Mouse (Mus musculus) spleen, adult 12 weeks (tissue): ENCODE data around the gene Syt2.

Source experiments
- DNase-seq: peaks from one replicate; pipeline ENCODE4 v3.0.0; 2022; ENCODE audit warnings: low spot score

The Syt2 gene

GRCm38 (mm10) chr1:134646261-134646962, at the start of gene Syt2:
Syt2 (plus strand) TSS chr1:134646677.
- no peak for DNase-seq

- DNase-seq = no peak
Observed at GRCm38 (mm10) chr1:134597339-134598054, 49.0 kb upstream of the Syt2 start.

GRCm38 (mm10) chr1:134604086-134604485, 42.4 kb upstream of the Syt2 start:
- DNase-seq = no peak

GRCm38 (mm10) chr1:134605670-134606069, 40.8 kb upstream of the Syt2 start:
- no peak for DNase-seq

- no peak for DNase-seq
Observed at GRCm38 (mm10) chr1:134606381-134606780, 40.1 kb upstream of the Syt2 start.

- DNase-seq = no peak
Observed at GRCm38 (mm10) chr1:134607279-134607678, 39.2 kb upstream of the Syt2 start.

- DNase-seq = no peak
Observed at GRCm38 (mm10) chr1:134609172-134609571, 37.3 kb upstream of the Syt2 start.

- DNase-seq = no peak
Observed at GRCm38 (mm10) chr1:134614554-134614953, 31.9 kb upstream of the Syt2 start.

GRCm38 (mm10) chr1:134614988-134615387, 31.5 kb upstream of the Syt2 start:
- no peak for DNase-seq

GRCm38 (mm10) chr1:134617656-134618055, 28.8 kb upstream of the Syt2 start:
- DNase-seq = no peak

- DNase-seq = no peak
Observed at GRCm38 (mm10) chr1:134625325-134625724, 21.2 kb upstream of the Syt2 start.

- DNase-seq = no peak
Observed at GRCm38 (mm10) chr1:134629455-134629854, 17.0 kb upstream of the Syt2 start.

GRCm38 (mm10) chr1:134634296-134634695, 12.2 kb upstream of the Syt2 start:
- DNase-seq = no peak

GRCm38 (mm10) chr1:134636245-134636644, 10.2 kb upstream of the Syt2 start:
- no peak for DNase-seq

- DNase-seq = no peak
Observed at GRCm38 (mm10) chr1:134636684-134637083, 9.8 kb upstream of the Syt2 start.

- no peak for DNase-seq
Observed at GRCm38 (mm10) chr1:134638041-134638440, 8.4 kb upstream of the Syt2 start.

GRCm38 (mm10) chr1:134638522-134638921, 8.0 kb upstream of the Syt2 start:
- DNase-seq = no peak

- no peak for DNase-seq
Observed at GRCm38 (mm10) chr1:134639460-134639859, 7.0 kb upstream of the Syt2 start.

GRCm38 (mm10) chr1:134641507-134641906, 5.0 kb upstream of the Syt2 start:
- DNase-seq = no peak

GRCm38 (mm10) chr1:134643702-134644101, 2.8 kb upstream of the Syt2 start:
- no peak for DNase-seq

GRCm38 (mm10) chr1:134645408-134646200, 873 bp upstream of the Syt2 start:
- no peak for DNase-seq

GRCm38 (mm10) chr1:134646963-134647282, 446 bp downstream of the Syt2 start:
- DNase-seq = no peak

GRCm38 (mm10) chr1:134647591-134647990, 1.1 kb downstream of the Syt2 start:
- no peak for DNase-seq
